Mouse (Mus musculus) mouse trophoblast stem cell (cell line): Measurements from ENCODE around the gene Jmjd8.

ENCODE experiments used
- in situ Hi-C, 2 experiments: fragments of 300-500 bp; cut with MseI, MboI; formaldehyde crosslinking; loops; 2 replicates in 1 of 2; 3 replicates in 1 of 2; pipeline ENCODE4 v1.15.1; 2025

The Jmjd8 gene

DNA sequence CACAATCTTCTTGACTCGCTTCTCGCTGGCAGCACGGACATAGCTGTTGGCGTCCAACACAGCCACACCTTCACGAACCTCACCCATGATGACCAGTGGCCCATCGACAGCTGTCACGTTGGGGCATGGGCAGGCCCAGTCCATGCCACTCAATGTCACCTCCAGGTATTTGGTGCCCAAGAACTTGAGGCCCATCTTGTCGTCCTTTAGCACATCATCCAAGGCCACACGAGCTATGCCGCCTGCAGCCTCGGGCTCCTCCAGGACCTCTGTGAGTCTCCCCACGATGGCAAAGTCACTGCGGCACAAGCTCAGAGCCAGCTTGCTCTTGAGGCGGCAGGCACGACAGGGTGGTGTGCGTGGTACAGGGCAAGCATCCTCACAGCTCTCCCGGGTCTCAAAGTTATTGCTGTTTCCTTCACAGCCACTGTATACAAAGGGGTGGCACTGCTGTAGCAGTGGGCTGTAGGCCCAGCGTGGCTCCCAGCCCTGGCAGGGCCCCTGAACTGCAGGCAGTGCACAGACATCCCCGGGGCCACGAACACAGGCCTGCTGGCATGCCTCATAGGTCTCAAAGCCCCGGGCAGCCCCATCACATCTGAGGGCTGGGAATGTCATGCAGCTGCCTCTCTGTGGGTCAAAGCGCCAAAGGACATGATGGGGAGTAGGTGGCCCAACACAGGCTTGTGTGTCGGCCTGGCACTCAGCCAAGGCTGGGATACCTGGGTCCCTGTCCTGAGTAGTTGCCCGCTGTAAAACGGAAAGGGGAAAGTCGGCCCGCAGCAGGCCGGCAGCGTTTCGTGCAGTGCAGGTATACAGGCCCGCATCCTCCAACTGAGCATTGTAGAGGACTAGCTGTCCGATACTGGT, 49.3 kb downstream of the Jmjd8 start:
- in situ Hi-C loops: no loop called here

GRCm38 (mm10) chr17:25878611-25879180, 50.0 kb downstream of the Jmjd8 start:
- in situ Hi-C loops: no loop called here

DNA sequence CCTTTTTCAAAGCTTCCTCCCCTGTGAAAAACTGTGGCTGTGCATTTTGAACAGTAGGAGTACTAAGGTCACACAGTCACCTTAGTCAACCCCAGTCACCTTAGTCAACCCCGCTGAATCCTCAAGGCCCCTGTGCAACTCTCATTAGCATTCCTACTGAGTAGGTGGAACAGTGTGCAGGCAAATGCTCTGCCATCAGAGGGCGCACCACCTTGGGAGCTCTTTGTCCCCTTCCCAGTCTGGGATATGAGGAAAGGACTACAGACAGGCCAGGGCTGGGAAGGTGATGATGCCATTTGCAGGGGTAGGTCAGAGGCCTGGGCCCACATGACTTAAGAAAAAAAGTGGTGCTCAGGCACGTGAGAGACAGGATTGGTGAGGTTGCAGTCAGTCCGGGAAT, 50.6 kb downstream of the Jmjd8 start:
- in situ Hi-C loops: no loop called here

DNA sequence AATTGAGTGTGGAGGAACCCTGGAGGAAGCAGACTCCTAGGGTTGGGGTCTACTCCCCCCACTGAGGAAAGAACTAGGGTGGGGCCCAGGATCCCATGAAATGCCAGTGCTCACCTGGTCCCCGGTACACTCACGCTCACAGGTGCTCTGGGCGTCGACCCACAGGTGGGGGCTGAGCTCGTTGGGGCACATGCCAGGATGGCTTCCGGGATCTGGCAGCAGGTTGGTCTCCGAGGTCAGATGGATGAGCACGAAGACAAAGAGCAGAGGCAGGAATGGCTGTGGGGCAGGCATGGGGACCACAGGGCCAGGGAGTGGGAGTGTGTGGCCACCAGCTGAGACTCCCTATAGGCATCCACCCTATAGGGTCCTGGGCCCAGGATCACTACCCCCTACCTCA, 51.1 kb downstream of the Jmjd8 start:
- in situ Hi-C loops: no loop called here

- in situ Hi-C loops: no loop called here
Observed at GRCm38 (mm10) chr17:25880196-25880910, 51.7 kb downstream of the Jmjd8 start, which contains the start of gene Wfikkn1. Gene Wfikkn1 (minus strand): TSS chr17:25880858.

DNA sequence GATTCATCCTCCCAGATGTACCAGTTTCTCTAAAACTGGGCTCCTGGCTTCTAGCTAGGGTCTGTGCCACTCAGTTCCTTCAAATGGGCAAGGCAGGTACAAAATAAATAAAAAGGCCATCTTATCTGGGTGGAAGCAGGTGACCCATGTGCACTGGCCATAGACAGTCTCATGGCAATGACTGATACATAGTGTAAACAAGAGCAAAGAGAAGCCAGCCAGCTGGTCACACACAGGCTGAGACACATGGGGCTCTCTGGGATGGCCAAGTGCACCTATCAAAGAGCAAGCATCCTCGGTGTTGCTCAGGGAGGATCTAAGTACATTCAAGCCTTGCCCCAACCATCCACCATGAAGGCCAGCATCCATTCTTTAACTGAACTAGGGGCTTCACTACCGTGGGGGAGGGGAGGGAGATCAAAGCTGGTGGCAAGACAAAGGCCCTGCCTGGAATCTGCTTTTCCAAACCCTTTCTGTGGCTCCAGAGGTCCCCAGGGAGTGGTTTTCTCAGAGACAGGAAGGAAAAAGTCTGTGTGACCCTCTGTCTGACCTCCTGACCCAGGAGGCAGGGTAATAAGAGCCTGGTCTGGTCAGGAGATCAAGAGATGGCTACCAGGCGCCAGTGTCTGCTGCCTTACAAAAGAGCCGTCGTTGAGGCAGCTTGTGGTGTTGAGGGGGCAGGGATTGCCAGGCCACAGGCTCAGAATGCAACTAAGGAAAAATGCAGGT, 52.4 kb downstream of the Jmjd8 start:
- in situ Hi-C loops: no loop called here
